Mouse (Mus musculus) central nervous system, embryonic 14 days (tissue): ENCODE measurements around the gene Nab1. TPM values are rescaled to one million over a fixed set of nuclear protein-coding genes. Genes with fewer than 3 reads are reported as not detected.

Source experiments
- polyA plus RNA-seq: library from polyadenylated mRNA; depleted of rRNA; stranded (reverse); fragments of >200 nt; gene quantifications from 2 replicates; pipeline ENCODE4 v1.2.3, GENCODE M21; 2012; rRNA removed

Gene Nab1
- polyA plus RNA-seq, result 11.6 and 12.0 TPM in 2 replicates

GRCm38 (mm10) chr1:52500314-52500981 is at the start of gene Nab1:
Gene Nab1, minus strand, starts transcription at chr1:52500679.

Other genes starting within 250 kb of the Nab1 start
- gene Nemp2, start 130.0 kb upstream of the Nab1 start, polyA plus RNA-seq, result 21.8 and 22.4 TPM in 2 replicates
- gene Mfsd6, start 226.8 kb upstream of the Nab1 start, polyA plus RNA-seq, result 14.6 and 15.7 TPM in 2 replicates